Mouse (Mus musculus) hindlimb bud, embryonic 11.5 days (tissue): ENCODE measurements around the gene Ctsh.
"Not testable (repeated sequence)": the region's sequence is repeated elsewhere in the genome, so short reads cannot be mapped to it uniquely, and the experiment has no call there.

Experiments
- DNase-seq: peaks from one replicate; pipeline ENCODE4 v3.0.0-alpha.2; 2012; ENCODE audit warnings: low read depth, low spot score; ENCODE audit errors: extremely low spot score

The Ctsh gene

DNA sequence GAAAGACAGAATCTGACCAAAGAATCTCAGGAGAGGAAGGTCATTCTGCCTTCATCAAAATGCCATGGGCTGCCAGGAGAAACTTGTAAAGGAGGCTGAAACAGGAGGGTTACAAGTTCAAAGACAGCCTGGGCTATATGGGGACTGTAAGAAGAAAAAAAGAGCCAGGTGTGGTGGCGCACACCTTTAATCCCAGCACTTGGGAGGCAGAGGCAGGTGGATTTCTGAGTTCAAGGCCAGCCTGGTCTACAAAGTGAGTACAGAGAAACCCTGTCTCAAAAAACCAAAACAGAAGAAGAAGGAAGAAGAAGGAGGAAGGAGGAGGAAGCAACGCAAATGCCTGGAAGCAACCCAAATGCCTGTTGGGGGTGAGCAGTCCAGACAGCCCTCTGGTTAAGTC, at the start of gene Ctsh:
Gene Ctsh (plus strand): TSS at position 301 of the 400 bp plus-strand sequence.
- no peak for DNase-seq

DNA sequence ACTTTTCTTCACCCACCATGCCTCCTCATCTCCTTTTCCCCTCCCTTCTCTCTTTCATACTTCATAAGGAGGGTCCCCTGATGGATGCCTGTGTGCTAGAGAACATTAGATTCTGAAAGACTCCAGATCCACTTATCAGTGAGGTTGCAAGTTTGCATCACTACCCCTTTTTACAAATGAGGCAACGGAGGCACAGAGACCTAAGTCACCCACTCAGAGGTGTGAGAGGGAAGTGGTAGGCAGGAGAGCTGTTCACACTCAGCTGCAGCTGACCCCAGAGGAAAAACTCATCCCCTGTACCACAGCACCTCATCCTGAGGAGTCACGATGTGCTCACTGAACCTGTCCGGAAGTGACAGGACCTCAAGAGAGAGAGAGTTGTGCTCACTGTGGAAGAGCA, 47.5 kb upstream of the Ctsh start:
- DNase-seq: no peak

DNA sequence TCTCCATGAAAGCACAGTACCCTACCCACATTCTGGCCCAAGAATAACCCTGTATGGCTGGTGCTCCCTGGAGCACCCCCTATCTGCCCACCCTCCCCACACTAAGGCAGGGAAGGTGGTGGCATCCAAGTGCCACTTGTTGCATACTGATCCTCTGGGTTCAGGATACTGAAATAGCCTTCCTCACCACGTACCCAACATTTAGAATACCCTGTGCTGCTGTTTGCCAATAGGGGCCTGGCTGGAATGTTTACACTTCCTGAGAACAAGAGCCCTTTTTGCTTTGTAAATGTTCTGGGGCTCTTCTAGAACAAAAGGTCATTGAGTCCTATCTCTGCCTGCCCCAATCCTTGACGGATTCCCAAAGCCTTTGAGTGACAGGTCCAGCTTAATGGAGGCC, 46.9 kb upstream of the Ctsh start:
- no peak for DNase-seq

DNA sequence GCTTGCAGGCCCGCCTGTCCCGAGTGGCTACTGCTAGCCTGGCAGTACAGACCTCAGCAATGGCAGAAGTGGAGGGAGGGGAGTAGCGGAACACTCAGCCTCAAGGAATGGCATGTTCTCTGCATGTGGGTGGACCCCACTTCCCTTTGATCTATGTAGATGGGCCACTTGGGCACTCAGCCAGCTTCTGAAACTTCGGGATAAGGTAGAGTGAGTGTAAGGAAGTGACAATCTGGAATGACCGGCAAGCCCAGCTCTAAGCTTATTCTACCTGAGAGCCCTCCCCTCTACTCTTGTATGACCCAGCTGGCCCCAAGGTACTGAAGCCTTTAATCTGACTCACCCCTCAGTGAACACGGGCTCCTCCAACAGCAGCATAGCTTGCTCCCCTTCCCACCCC, 45.8 kb upstream of the Ctsh start:
- no peak for DNase-seq

DNA sequence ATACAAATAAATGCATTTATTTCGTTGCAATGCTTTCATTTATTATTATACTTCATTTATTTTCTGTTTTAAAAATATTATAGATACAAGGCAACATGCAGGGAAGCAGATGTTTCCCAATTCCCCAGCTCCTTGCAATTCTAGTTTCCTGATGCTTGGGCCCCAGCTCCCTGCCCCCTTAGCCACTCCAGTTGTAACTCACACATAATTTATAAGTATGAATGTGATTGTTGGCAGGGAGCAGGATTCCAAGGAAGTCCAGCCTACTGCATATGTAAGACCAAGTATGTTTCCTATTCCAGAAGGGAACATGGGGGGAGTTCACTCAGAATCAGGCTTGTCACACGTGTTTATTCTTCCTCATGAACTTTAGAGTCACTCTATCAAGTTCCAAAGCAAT, 42.1 kb upstream of the Ctsh start:
- DNase-seq: no peak

DNA sequence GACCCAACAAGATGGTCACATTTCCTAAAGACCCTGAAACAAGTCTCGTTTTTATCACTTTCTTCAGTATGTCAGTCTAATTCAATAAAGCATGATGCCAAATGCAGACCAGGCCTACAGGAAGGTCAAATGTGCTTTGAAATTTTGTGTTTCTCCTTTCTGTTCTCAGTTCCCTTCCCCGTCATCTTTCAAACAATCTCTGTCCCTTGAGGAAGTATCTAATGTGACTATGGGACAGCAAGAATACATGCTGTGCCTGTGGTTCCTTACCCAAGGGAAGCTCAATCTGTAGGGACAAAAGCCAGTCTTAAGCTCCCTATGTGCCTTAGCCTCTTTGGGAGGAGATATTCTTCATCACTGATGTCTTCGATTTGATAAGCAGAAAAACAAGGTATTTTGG, 39.3 kb upstream of the Ctsh start:
- DNase-seq: no peak

DNA sequence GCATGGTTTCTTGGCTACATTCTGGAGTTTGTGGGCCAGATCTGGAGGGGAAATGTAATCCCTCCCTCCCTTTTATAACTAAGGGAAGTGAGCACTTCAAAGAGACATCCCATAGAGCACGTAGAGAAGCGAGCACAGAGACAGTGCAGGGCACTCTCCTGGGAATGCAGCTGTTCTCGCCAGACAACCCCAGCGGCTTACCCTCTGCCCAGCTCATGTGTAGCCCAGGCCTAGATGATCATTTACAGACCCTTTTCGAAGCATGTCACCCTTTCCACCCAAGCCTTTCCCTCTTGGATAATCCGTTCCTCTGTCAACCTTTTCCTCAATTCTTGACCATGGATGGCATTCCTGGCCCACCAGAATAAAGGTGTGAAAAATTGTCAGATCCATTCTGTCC, 37.7 kb upstream of the Ctsh start:
- DNase-seq: no peak

DNA sequence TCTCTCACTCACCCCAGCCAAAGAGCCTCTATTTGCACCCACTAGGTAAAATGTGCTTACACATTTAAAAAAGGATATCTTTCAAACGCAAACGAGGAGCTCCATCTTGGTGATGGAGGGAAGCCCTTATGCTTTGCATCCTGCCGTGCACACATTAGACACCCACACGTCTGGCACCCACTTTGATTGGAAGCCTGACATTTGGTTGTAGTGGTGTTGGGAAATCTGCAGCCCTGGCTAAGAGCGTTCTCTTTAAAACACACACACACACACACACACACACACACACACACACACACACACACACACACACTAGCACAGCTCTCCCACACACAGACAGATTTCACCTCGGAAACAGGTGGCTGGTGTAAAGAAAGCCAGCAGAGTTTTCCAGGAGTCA, 33.1 kb upstream of the Ctsh start:
- no peak for DNase-seq

DNA sequence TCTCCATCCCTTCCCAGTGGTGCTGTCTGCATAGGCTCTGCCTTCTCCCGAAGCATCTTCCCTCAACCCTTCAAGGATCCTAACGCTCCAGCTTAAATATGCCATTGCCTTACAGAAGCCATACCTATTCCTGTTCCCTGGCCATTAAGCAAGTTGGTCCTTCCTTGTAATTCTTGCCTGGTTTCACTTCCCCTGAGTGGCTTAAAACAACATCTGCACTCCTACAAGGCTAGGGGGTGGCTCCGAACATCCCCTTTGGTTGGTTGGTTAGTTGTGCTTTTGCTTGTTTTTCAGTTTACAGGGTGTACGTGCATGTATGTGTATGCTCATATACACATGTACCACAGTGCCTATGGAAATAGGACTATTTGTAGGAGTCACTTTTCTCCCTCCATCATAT, 32.5 kb upstream of the Ctsh start:
- DNase-seq: no peak

DNA sequence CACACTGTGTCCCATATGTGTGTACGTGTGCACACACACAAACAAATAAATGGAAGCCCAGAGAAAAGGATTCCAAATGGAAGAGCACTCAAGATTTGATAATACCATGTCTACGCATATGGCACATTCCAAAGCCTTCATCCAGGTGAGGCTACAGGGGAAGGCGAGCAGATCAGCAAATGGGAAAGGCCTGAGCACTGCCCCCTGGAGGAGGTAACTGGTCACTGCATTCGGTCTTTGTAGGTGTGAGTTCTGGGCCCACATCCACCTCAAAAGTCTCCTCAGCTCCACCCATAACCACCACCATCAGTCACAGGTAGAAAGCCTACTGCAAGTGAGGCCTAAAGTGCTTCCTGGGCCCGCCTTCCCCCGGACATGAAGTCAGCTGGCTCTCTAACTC, 26.2 kb upstream of the Ctsh start:
- DNase-seq: no peak

DNA sequence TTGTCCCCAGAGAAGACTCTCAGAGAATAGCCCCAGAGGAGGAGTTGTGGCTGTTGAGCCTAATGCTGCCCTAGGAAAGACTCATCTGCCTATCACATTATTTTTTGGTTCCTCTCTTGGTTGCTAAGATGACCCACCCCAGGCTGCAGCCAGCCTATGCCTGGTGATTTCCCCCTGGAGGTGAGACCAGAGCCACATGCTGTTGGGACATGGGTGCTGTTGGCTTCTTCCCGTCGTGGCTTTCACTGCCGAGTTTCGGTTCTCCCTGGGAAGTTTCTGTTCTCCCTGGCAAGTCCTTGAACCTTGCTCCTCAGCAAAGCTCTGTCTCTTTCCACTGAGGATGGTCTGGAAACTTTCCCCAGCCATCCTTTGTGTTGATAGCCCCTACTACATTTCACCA, 20.0 kb upstream of the Ctsh start:
- no peak for DNase-seq

DNA sequence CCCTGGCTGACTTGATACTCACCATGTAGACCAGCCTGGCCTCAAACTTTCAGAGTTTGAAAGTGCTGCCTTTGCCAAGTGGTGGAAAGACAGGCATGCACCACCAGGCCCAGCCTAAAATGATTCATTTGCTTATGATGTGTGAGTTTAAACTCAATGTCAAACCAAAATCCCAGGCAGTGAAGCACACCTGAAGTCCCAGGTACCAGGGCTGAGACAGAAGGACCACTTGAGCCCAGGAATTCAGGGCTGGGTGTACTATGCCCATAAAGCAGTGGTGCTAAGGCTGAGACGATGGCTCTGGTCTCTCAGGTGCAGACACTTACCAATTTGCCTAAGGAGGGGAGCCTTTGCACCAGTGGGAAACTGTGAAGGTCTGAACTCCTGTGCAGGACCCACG, 18.8 kb upstream of the Ctsh start:
- no peak for DNase-seq

DNA sequence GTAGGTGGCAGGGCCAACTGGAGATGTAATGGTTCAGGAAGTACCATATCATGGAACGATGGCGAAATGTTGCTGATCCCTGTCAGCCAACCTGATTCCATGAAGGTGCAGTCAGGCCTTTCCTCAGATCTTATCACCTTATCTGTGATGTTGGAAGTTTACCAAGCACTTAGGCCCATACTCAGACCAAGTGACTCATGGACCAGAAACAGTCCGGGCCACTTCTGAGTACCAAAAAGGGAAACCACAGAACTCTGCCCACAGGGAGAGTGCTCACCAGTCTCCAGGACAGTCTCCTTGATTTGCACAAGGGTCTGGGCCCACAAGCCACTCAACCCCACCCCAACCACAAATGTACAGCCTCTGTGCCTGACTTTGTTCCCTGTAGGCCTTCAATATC, 18.2 kb upstream of the Ctsh start:
- DNase-seq: no peak

DNA sequence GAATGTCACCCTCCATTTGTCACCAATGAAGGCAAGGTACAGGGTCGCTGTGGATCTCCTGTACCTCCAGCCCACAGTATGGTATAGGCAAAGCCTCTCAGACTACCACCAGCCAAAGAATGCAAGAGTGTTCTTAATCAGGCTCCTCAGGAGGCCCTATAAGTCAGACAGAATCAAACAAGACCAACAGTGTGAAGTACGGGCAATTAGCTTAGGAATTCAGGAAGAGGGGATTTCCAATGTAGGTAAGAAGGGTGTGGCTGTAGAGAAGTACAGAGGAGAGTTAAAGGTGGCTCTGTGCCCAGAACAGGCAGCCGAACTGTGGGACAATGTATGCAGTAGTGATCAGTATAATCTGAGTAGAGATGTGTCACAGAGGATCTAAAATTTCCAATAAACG, 17.6 kb upstream of the Ctsh start:
- DNase-seq: no peak

DNA sequence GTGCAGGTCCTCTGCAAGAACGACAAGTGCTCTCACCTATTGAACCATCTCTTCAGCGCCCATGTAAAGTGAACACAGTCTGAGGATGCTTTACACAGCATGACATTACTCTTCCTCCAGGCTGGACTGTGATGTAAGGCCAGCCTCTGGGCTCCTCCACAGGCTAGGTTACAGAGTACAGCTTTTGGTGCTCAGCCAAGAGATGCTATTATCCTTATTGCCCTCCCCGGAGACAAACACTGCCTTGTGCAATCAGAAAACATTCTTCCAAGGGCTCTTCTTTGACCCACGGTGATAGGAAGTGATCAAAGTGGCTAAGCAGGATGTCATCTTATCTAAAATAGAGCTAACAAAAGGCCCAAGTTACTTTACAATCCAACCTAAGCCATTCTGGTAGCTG, 15.4 kb upstream of the Ctsh start:
- DNase-seq: no peak

DNA sequence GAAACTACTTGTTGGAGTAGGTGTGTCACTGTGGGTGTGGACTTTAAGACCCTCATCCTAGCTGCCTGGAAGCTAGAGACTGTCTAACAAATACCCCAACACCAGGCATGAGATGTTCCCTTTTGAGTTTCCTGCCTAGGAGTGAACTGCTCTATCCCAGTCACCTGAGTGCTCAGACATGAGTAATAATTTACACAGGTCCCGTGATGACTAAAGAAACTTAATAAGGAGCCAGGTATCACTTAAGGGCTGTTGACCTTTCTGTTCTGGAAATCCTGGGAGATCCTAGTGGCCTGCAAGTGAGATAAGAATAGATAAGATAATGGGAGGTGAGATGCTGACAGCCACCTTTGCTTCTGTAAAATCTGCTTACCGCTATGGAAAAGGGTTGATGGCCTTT, 13.0 kb upstream of the Ctsh start:
- no peak for DNase-seq

DNA sequence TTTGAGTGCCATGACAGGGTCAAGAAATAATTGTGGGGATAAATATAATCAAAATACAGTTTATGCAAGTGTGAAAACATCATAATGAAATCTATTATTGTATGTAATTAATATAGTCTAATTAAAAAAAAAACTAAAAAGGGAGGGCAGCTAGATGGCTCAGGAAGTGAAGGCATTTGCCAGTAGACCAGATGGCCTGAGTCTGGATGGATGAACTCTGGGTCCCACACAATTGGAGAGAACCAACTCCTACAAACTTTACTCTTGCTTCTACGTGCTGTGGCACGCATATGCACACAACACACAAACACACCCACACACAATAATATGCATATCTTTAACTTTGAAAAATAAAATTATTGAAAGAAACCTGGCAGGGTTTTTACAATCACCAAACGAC, 12.4 kb upstream of the Ctsh start:
- no peak for DNase-seq

DNA sequence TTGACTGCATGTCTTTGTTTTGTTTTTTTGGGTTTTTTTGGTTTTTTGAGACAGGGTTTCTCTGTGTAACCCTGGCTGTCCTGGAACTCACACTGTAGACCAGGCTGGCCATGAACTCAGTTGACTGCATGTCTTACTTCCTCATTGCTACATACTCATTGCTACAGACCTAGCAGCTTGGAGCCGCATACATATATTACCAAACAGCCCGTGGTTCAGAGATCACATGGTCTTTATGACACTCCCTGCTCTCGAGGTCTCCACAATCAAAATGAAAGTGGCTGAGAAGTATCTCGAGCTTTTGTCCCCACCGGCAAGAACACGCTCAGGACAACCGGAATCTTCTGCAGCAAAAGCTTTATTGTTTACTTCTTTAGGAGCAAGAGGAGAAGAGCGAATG, 11.0 kb upstream of the Ctsh start:
- DNase-seq: not testable (repeated sequence)

DNA sequence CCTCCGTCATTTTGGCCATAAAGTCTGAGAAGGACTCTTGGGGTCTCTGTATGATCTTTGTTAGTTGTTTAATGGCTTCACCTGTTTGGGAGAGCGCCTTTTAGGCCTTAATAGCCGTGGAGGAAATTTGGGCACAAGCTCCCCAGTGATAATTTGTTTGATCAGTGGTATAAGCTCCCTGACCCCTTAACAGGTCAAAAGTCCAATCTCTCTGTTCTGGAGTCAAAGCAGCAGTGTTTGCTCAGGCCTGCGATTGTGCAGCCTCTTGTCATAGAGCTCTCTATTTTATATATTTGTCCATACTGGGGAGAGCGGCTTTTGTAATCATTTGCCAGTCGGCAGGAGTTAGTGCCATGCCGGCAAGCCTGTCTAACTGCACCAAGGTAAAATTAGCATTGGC, 8.8 kb upstream of the Ctsh start:
- DNase-seq: no peak

DNA sequence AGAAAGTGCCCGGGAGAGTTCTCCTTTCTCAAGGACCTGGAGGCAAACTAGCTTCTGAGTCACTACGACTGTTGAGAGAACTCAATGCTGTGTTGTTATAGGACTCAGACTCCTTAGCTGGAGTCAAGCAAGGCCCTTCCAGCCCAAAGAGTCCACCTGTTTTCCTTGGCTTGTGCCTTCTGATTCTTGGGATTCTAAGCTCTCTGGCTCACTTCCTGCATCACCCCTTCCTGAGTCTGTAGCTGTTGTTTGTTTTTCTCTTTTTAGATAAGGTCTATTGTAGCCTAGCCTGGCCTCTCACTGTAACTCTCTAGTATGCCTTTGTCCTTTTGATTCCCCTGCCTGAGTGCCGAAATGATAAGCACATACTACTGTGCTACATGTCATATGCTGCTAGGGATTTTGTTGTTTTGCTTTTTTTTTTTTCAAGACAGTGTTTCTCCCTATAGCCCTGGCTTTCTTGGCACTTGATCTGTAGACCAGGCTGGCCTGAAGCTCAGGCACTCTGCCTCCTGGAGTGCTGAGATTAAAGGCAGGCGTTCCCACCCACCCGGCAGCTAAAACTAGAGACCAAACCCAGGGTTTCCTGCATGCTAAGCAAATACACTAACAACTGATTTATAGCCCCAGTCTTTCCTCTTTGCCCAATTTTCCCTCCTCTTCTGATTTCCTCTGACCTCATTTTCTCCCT, 5.9 kb upstream of the Ctsh start:
- no peak for DNase-seq

DNA sequence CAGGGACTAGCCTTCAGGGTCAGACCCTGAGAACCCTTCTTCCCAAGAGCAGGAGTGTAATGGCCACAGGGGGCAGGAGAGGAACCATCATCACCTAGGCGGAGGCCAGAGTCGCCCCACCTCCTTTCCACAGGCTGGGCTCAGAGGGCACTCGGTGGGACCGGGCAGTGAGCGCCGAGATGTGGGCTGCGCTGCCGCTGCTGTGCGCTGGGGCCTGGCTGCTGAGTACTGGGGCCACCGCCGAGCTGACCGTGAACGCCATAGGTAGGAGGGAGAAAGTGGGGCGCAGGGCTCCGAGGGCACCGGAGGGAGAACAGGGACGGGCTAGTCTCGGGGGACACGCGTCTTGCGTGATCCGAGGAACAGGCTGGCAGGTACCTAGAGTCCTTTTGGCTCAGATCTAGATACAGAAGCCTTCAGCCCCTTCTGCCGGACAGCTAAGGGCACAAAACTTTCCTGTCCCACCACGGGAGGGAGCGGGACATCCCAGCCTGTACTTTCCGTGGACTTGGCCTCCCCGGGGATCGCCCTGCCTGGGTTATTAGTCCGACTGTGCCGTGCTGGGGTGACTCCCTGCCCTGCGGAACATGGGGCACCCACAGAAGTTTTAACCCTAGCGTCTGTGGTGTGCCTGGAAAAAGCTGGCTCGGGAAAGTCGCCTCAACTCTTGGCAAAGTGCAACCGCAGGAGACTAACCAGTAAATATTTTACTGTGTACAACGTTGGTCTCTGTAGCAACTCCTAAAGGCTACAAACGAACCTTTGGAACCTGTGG, 606 bp downstream of the Ctsh start:
- no peak for DNase-seq

DNA sequence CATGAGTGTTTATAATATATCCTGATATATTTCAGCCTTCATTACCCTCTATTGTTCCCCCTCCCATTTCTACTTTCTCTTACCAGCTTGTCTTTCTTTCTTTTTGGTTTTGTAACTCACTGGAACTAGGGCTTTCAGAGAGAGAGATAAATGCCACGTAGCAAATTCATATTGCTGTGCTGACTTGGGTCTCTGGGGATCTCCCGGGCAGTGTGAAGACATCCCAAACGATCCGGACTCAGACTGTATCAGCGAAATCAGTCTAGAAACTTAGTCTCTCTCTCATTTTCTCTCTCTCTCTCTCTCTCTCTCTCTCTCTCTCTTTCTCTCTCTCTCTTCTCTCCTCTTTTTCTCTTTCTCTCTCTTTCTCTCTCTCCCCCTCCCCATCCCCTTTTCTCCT, 1.5 kb downstream of the Ctsh start:
- no peak for DNase-seq

DNA sequence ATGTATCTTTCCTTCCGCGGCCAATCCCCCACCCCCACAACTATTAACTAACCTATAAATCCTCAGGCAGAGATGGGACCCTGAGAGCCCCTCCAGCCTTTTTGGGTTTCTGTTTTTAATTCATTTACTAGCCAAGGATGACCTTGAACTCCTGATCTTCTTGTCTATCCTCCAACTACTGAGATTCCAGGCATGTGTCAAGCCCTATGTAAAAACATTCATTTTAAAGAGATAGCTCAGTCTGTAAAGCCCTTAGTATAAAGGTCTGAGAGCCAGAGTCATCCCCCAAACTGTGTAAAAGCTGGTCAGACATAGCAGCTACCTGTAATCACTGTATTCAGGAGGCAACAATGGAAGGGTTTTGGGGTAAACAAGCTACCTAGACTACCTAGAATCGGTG, 2.0 kb downstream of the Ctsh start:
- no peak for DNase-seq
